19 mouse cellular contexts compared by ENCODE assay signal in genomic region chr6:3369527-3369926, GRCm38 (mm10). TPM values are rescaled to one million over a fixed set of nuclear protein-coding genes. Genes with fewer than 3 reads are reported as not detected.
DNase-seq lines count a peak whose midpoint lies in the region; ATAC-seq and TF ChIP-seq lines count a peak whose summit lies in the region.
"Had no signal": no experiment of that assay in that cellular context is flagged by ENCODE, and none has a peak within 500 bp of the region (broad histone marks: within the 10 kb centered on the region; RNA-seq: fewer than 3 reads in every experiment).

No protein-coding gene starts in this region.

- no peak overlapping the region for H3K4me3 ChIP-seq in heart, embryonic 11.5 days (ENCODE audit: low read depth, low read length)
- no peak overlapping the region for H3K4me3 ChIP-seq in midbrain, embryonic 11.5 days (ENCODE audit: low read depth, low read length)
- no peak overlapping the region for H3K4me3 ChIP-seq in midbrain, postnatal 0 days (ENCODE audit: low read depth, low read length)

- no peak for ATAC-seq in heart, embryonic 11.5 days (replicated peaks; ENCODE audit: insufficient number of reproducible peaks, low FRiP score, low TSS enrichment)
- ATAC-seq in midbrain, embryonic 11.5 days (ENCODE audit: low FRiP score), result no peak
- no peak for ATAC-seq in midbrain, postnatal 0 days (ENCODE audit: low FRiP score)
- ATAC-seq: activated CD4-positive, CD25-positive, alpha-beta regulatory T cell, adult 4 months; CD4-positive, CD25-positive, alpha-beta regulatory T cell, adult 4 months; Patski had no signal

- no peaks in the 10 kb centered on the region for H3K36me3 ChIP-seq in heart, embryonic 11.5 days (ENCODE audit: control insufficient read depth, insufficient read depth, low read length)
- H3K36me3 ChIP-seq in midbrain, embryonic 11.5 days (ENCODE audit: control insufficient read depth, insufficient read depth, low read length), result no peaks in the 10 kb centered on the region
- no peaks in the 10 kb centered on the region for H3K36me3 ChIP-seq in midbrain, postnatal 0 days (ENCODE audit: insufficient read depth, low read length)

- DNase-seq in heart, adult 11 months, result peak; percentile 82
- DNase-seq in midbrain, embryonic 11.5 days (ENCODE audit: low spot score, missing footprints), result peak; percentile 54
- no peak for DNase-seq in midbrain, postnatal 0 days (ENCODE audit: low spot score)
- DNase-seq: adrenal gland, adult 2 months; adrenal gland, adult 8-10 months; adrenal gland, postnatal 10 days; adrenal gland, postnatal 14 days; adrenal gland, postnatal 25 days; adrenal gland, postnatal 36 days; B cell, adult 2 months; cerebellum, adult 11 months; cerebellum, adult 11-12 months; cerebellum, adult 18-20 months had no signal

- no peak overlapping the region for H3K27ac ChIP-seq in heart, embryonic 11.5 days (ENCODE audit: low read depth, low read length)
- H3K27ac ChIP-seq in midbrain, embryonic 11.5 days (ENCODE audit: low read depth, low read length), result no peak overlapping the region
- no peak overlapping the region for H3K27ac ChIP-seq in midbrain, postnatal 0 days (ENCODE audit: low read depth, low read length)

- H3K4me1 ChIP-seq in heart, embryonic 11.5 days (ENCODE audit: control insufficient read depth, insufficient read depth, low read length), result no peaks in the 10 kb centered on the region
- no peaks in the 10 kb centered on the region for H3K4me1 ChIP-seq in midbrain, embryonic 11.5 days (ENCODE audit: control insufficient read depth, insufficient read depth, low read length)
- H3K4me1 ChIP-seq in midbrain, postnatal 0 days (ENCODE audit: insufficient read depth, low read length), result no peaks in the 10 kb centered on the region

- no peaks in the 10 kb centered on the region for H3K27me3 ChIP-seq in heart, embryonic 11.5 days (ENCODE audit: control insufficient read depth, insufficient read depth, low read length)
- no peaks in the 10 kb centered on the region for H3K27me3 ChIP-seq in midbrain, embryonic 11.5 days (ENCODE audit: control insufficient read depth, insufficient read depth, low read length)
- no peaks in the 10 kb centered on the region for H3K27me3 ChIP-seq in midbrain, postnatal 0 days (ENCODE audit: insufficient read depth, low read length)
- H3K27me3 ChIP-seq: CH12.LX, Patski had no signal

- WGBS in heart, embryonic 11.5 days (ENCODE audit: insufficient replicate concordance), result 73% methylated on average over 8 of the region's 8 CpGs
- WGBS in midbrain, embryonic 11.5 days, result 79% methylated on average over 8 of the region's 8 CpGs
- 76% methylated on average over 8 of the region's 8 CpGs for WGBS in midbrain, postnatal 0 days

- no peak for TF ChIP-seq CTCF in midbrain, postnatal 0 days (IDR thresholded peaks at IDR 0.05)

- H3K9ac ChIP-seq in heart, embryonic 11.5 days (ENCODE audit: low read depth, low read length), result no peak overlapping the region
- H3K9ac ChIP-seq in midbrain, embryonic 11.5 days (ENCODE audit: low read length), result no peak overlapping the region
- no peak overlapping the region for H3K9ac ChIP-seq in midbrain, postnatal 0 days (replicated peaks; ENCODE audit: low read length, poor library complexity, severe bottlenecking)

- H3K9me3 ChIP-seq in heart, embryonic 11.5 days (replicated peaks; ENCODE audit: control insufficient read depth, low read length), result no peaks in the 10 kb centered on the region
- no peaks in the 10 kb centered on the region for H3K9me3 ChIP-seq in midbrain, embryonic 11.5 days (ENCODE audit: control insufficient read depth, low read length)
- H3K9me3 ChIP-seq in midbrain, postnatal 0 days (ENCODE audit: low read length), result no peaks in the 10 kb centered on the region
- H3K9me3 ChIP-seq: G1E had no signal

- no peak overlapping the region for H3K4me2 ChIP-seq in heart, embryonic 11.5 days
- no peak overlapping the region for H3K4me2 ChIP-seq in midbrain, embryonic 11.5 days
- no peak overlapping the region for H3K4me2 ChIP-seq in midbrain, postnatal 0 days (ENCODE audit: low read depth, low read length, poor library complexity, severe bottlenecking)

RNA-seq across cellular contexts. Expression of gene Samd9l, which starts 29.8 kb away (rescaled TPM):
- polyA plus RNA-seq in heart, embryonic 11.5 days (2014; fragmentation: Nextera tagmentation; extraction: Ambion mirVana), result 0.54 and 0.65 TPM in 2 replicates
- polyA plus RNA-seq in midbrain, embryonic 11.5 days (2014; fragmentation: Nextera tagmentation; extraction: Ambion mirVana), result 0.61 and 0.68 TPM in 2 replicates
- 2.7 and 3.5 TPM in 2 replicates for total RNA-seq in midbrain, postnatal 0 days (2014; rRNA removed)
- polyA plus RNA-seq in midbrain, postnatal 0 days (2015; fragmentation: Nextera tagmentation; extraction: Ambion mirVana), result 0.89 and 1.1 TPM in 2 replicates
